In the genomic region with DNA sequence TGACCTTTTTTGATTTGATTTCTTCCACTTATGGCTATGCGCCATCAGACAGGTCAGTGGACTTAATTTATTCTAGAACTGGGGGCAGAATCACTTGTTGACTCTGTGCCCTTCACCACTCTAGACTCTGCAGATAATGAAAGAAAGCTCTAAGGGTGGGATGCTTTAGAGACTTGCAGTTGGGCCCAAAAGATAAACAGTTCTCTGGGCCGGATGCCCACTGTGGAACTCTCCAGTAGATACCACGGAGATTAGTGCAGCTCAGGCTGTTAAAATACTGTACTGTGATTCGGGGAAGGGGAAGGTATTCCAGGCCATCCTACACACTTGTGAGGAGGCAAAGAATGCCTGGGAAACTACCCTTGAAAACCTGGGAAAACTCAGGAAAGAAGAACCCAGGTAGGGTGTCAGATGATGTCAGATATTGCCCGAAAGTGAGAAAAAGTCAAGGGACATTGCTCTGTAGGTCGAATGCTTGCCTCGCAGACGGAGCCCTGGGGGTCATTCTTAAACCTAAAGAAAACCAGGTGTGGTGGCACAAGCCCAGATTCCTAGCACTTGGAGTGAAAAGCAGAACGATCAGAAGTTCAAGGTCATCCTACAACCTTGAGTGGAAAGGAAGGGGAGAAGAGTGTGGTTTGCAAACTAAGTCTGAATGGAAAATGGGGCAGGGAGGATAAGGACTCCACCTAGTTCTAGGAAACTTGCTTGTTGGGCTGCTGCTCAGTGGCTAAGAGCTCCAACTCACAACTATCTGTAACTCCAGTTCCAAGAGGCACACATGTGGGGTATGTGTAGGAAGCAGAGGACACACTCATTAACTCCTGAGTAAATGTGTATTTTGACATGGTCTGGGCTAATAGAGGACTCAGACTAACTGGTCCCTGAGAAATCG, we compare ENCODE assay signal across 22 mouse cellular contexts. TPM values are rescaled to one million over a fixed set of nuclear protein-coding genes. Genes with fewer than 3 reads are reported as not detected.
DNase-seq lines count a peak whose midpoint lies in the region; ATAC-seq and TF ChIP-seq lines count a peak whose summit lies in the region.
"Had no signal": no experiment of that assay in that cellular context is flagged by ENCODE, and none has a peak within 500 bp of the region (broad histone marks: within the 10 kb centered on the region; RNA-seq: fewer than 3 reads in every experiment).

No protein-coding gene starts in this region.

- H3K4me1 ChIP-seq in testis, adult 2 months (ENCODE audit: control insufficient read depth, insufficient read depth, low read length), result peaks cover 2% of the 10 kb centered on the region
- H3K4me1 ChIP-seq in liver, embryonic 15.5 days (replicated peaks), result peaks cover 16% of the 10 kb centered on the region
- no peaks in the 10 kb centered on the region for H3K4me1 ChIP-seq in forebrain, embryonic 11.5 days (replicated peaks; ENCODE audit: control insufficient read depth, insufficient read depth, low read length)
- H3K4me1 ChIP-seq: forebrain, embryonic 15.5 days; hindbrain, embryonic 15.5 days; midbrain, embryonic 12.5 days had no signal

- ATAC-seq in liver, embryonic 15.5 days (ENCODE audit: insufficient read depth), result peak; percentile 64; the same call in 1 of the 2 replicates
- no peak for ATAC-seq in forebrain, embryonic 11.5 days (replicated peaks; ENCODE audit: low FRiP score)
- ATAC-seq: forebrain, embryonic 15.5 days; intestine, embryonic 16.5 days had no signal

- TF ChIP-seq CTCF in testis, adult 2 months (IDR thresholded peaks at IDR 0.05; ENCODE audit: control insufficient read depth, insufficient read depth, insufficient replicate concordance, low read depth, low read length), result no peak

- H3K4me2 ChIP-seq in liver, embryonic 15.5 days, result no peak overlapping the region
- no peak overlapping the region for H3K4me2 ChIP-seq in forebrain, embryonic 11.5 days (ENCODE audit: low read depth, low read length, severe bottlenecking)
- H3K4me2 ChIP-seq: embryonic facial prominence, embryonic 12.5 days; forebrain, embryonic 15.5 days; heart, embryonic 13.5 days; hindbrain, embryonic 15.5 days; midbrain, embryonic 12.5 days had no signal

- no peaks in the 10 kb centered on the region for H3K27me3 ChIP-seq in testis, adult 2 months (ENCODE audit: control insufficient read depth, insufficient read depth, low read length)
- no peaks in the 10 kb centered on the region for H3K27me3 ChIP-seq in liver, embryonic 15.5 days
- no peaks in the 10 kb centered on the region for H3K27me3 ChIP-seq in forebrain, embryonic 11.5 days (ENCODE audit: control insufficient read depth, insufficient read depth, low read length)
- H3K27me3 ChIP-seq: embryonic facial prominence, embryonic 12.5 days; forebrain, embryonic 15.5 days; heart, embryonic 13.5 days; hindbrain, embryonic 15.5 days; midbrain, embryonic 12.5 days had no signal

- H3K4me3 ChIP-seq in testis, adult 2 months (ENCODE audit: control insufficient read depth, low read depth, low read length), result no peak overlapping the region
- no peak overlapping the region for H3K4me3 ChIP-seq in liver, embryonic 15.5 days (replicated peaks)
- H3K4me3 ChIP-seq in forebrain, embryonic 11.5 days (ENCODE audit: low read depth, low read length), result no peak overlapping the region
- H3K4me3 ChIP-seq: embryonic facial prominence, embryonic 12.5 days; forebrain, embryonic 15.5 days; gastrocnemius, adult 2 months; heart, embryonic 13.5 days; hindbrain, embryonic 15.5 days; midbrain, embryonic 12.5 days had no signal

- no peaks in the 10 kb centered on the region for H3K36me3 ChIP-seq in testis, adult 2 months (ENCODE audit: control insufficient read depth, insufficient read depth, low read length)
- no peaks in the 10 kb centered on the region for H3K36me3 ChIP-seq in liver, embryonic 15.5 days (replicated peaks)
- no peaks in the 10 kb centered on the region for H3K36me3 ChIP-seq in forebrain, embryonic 11.5 days (ENCODE audit: control insufficient read depth, insufficient read depth, low read length)
- H3K36me3 ChIP-seq: embryonic facial prominence, embryonic 12.5 days; forebrain, embryonic 15.5 days; heart, embryonic 13.5 days; hindbrain, embryonic 15.5 days; midbrain, embryonic 12.5 days had no signal

- 55% methylated on average over 10 of the region's 10 CpGs for WGBS in liver, embryonic 15.5 days (ENCODE audit: insufficient replicate concordance)
- 86% methylated on average over 10 of the region's 10 CpGs for WGBS in forebrain, embryonic 11.5 days

- no peak for DNase-seq in testis, postnatal 10 days (ENCODE audit: low spot score)
- peak; percentile 97 for DNase-seq in ZHBTc4 (ENCODE audit: low read depth, low spot score)
- DNase-seq in cerebellum, postnatal 36 days, result no peak
- no peak for DNase-seq in frontal cortex, postnatal 25 days (ENCODE audit: low spot score in 2 of 2)
- DNase-seq in forebrain, embryonic 11.5 days (ENCODE audit: low spot score), result no peak
- DNase-seq: adrenal gland, adult 2 months; B cell, adult 2 months; cerebellum, adult 9-10 months; gastrocnemius, adult 2 months; kidney, postnatal 36 days; layer of hippocampus, adult 9-11 months; lung, adult 2 months; right cerebral cortex, postnatal 14 days had no signal

- 0 out of 2 replicates have a peak overlapping the region, but pooled peaks have one; percentile 25 for H3K27ac ChIP-seq in testis, adult 2 months (ENCODE audit: control insufficient read depth, insufficient read depth, low read depth, low read length)
- no peak overlapping the region for H3K27ac ChIP-seq in liver, embryonic 15.5 days (replicated peaks)
- no peak overlapping the region for H3K27ac ChIP-seq in forebrain, embryonic 11.5 days (ENCODE audit: low read depth, low read length)
- H3K27ac ChIP-seq: embryonic facial prominence, embryonic 12.5 days; forebrain, embryonic 15.5 days; gastrocnemius, adult 2 months; heart, embryonic 13.5 days; hindbrain, embryonic 15.5 days; macrophage; midbrain, embryonic 12.5 days had no signal

- no peak overlapping the region for H3K9ac ChIP-seq in liver, embryonic 15.5 days
- no peak overlapping the region for H3K9ac ChIP-seq in forebrain, embryonic 11.5 days (ENCODE audit: low read length)
- H3K9ac ChIP-seq: embryonic facial prominence, embryonic 12.5 days; forebrain, embryonic 15.5 days; heart, embryonic 13.5 days; hindbrain, embryonic 15.5 days; midbrain, embryonic 12.5 days had no signal

- no peak for TF ChIP-seq POLR2A in testis, adult 2 months (IDR thresholded peaks at IDR 0.05; ENCODE audit: control insufficient read depth, low read depth, low read length)

- no peaks in the 10 kb centered on the region for H3K9me3 ChIP-seq in liver, embryonic 15.5 days (replicated peaks)
- H3K9me3 ChIP-seq in forebrain, embryonic 11.5 days (ENCODE audit: control insufficient read depth, low read length), result no peaks in the 10 kb centered on the region
- H3K9me3 ChIP-seq: embryonic facial prominence, embryonic 12.5 days; forebrain, embryonic 15.5 days; heart, embryonic 13.5 days; hindbrain, embryonic 15.5 days; midbrain, embryonic 12.5 days had no signal

RNA-seq across cellular contexts. Expression of a gene that starts 20.3 kb away (rescaled TPM):
- polyA plus RNA-seq in testis, adult 2 months (2012; rRNA removed), result 214 and 242 TPM in 2 replicates
- 27.5 and 29.5 TPM in 2 replicates for polyA plus RNA-seq in liver, embryonic 15.5 days (2015; fragmentation: Nextera tagmentation; extraction: Ambion mirVana)
- polyA plus RNA-seq in forebrain, embryonic 11.5 days (2014; fragmentation: Nextera tagmentation; extraction: Ambion mirVana), result 85.4 and 98.9 TPM in 2 replicates

RNA-seq across cellular contexts. Expression of a gene that starts 21.0 kb away (rescaled TPM):
- 195 and 201 TPM in 2 replicates for polyA plus RNA-seq in testis, adult 2 months (2012; rRNA removed)
- polyA plus RNA-seq in liver, embryonic 15.5 days (2015; fragmentation: Nextera tagmentation; extraction: Ambion mirVana), result 5.9 and 7.3 TPM in 2 replicates
- 10.3 and 11.8 TPM in 2 replicates for polyA plus RNA-seq in forebrain, embryonic 11.5 days (2014; fragmentation: Nextera tagmentation; extraction: Ambion mirVana)

Comparison
In these comparisons a context has a peak if more than half of its experiments do, and no peak if none do; other contexts are left out.
1. RNA of a gene that starts 21.0 kb away (polyA plus RNA-seq): 195 to 201 TPM in testis, adult 2 months; 10.3 to 11.8 TPM in forebrain, embryonic 11.5 days and 5.9 to 7.3 TPM in liver, embryonic 15.5 days; every median in the first group is over 10 times any median in the second.